Mouse (Mus musculus) kidney, embryonic 16.5 days (tissue): ENCODE data around the gene Cma2. TPM values are rescaled to one million over a fixed set of nuclear protein-coding genes. Genes with fewer than 3 reads are reported as not detected.
"Not testable (repeated sequence)": the region's sequence is repeated elsewhere in the genome, so short reads cannot be mapped to it uniquely, and the experiment has no call there.

ENCODE experiments used
- ATAC-seq: fragments of 200-750 bp; cut with Nextera tagmentation; 2 replicates; pipeline ENCODE4 v1.8.0; 2017; ENCODE audit warnings: moderate TSS enrichment; ENCODE audit not compliant: low FRiP score, low TSS enrichment
- H3K27ac ChIP-seq: fragments of 300-500 bp; sonication (generic); 2 replicates; pipeline ENCODE4 v1.5.1; 2014; ENCODE audit warnings: low read length
- H3K27me3 ChIP-seq: fragments of 300-500 bp; sonication (generic); 2 replicates; pipeline ENCODE4 v1.6.1; 2014; ENCODE audit warnings: low read length, control low read depth, mixed read lengths; ENCODE audit not compliant: insufficient read depth
- H3K36me3 ChIP-seq: fragments of 300-500 bp; sonication (generic); 2 replicates; pipeline ENCODE4 v1.6.1; 2014; ENCODE audit warnings: low read length, control low read depth, mixed read lengths; ENCODE audit not compliant: insufficient read depth
- H3K4me1 ChIP-seq: fragments of 300-500 bp; sonication (generic); 2 replicates; pipeline ENCODE4 v1.6.1; 2014; ENCODE audit warnings: low read length, control low read depth, mixed read lengths; ENCODE audit not compliant: insufficient read depth
- H3K4me2 ChIP-seq: fragments of 300-500 bp; sonication (generic); replicated peaks from 2 replicates; pipeline ENCODE4 v1.6.1; 2014; ENCODE audit warnings: low read depth, low read length
- H3K4me3 ChIP-seq: fragments of 300-500 bp; sonication (generic); 2 replicates; pipeline ENCODE4 v1.5.1; 2014; ENCODE audit warnings: mild to moderate bottlenecking, low read length
- H3K9ac ChIP-seq: fragments of 300-500 bp; sonication (generic); replicated peaks from 2 replicates; pipeline ENCODE4 v1.6.1; 2014; ENCODE audit warnings: low read length
- H3K9me3 ChIP-seq: fragments of 300-500 bp; sonication (generic); 2 replicates; pipeline ENCODE4 v1.6.1; 2016; ENCODE audit warnings: low read length, control low read depth
- WGBS: fragments of 180-500 bp; shearing (Covaris S2); extraction: QIAGEN DNeasy Blood & Tissue Kit; methylation state at CpG from one replicate; pipeline ENCODE4 v1.1.7; 2014; 5-methylcytosine and 5-hydroxymethylcytosine counted together
- polyA plus RNA-seq: library from polyadenylated mRNA; unstranded; fragments of >200 nt; fragmentation: Nextera tagmentation; extraction: Ambion mirVana; gene quantifications from 2 replicates; pipeline ENCODE4 v1.2.1, GENCODE M21; 2015

The Cma2 gene
- polyA plus RNA-seq, 1 experiment from 2014 or later, result not detected

DNA sequence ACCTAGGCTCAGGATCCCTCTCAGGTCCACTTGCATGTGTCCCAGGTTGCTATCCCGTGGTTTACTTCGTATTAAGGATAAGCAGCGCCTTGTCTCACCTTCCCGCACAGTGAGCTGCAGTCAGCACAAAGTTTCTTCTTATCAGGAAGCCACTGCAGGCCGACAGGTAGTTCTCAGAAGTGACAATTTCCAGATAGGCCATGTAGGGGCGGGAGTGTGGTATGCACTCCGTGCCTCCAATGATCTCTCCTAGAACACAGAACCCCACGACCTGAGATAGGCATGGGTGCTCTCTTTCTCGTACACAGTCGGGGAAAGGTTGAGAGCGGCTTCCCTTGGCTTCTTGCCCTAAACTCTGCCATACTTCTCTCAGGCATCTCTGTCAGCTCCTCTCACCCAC lies 7.2 kb upstream of the Cma2 start:
- ATAC-seq, result no peak
- no peak overlapping the region for H3K27ac ChIP-seq
- no peaks in the 10 kb centered on the region for H3K27me3 ChIP-seq
- no peak overlapping the region for H3K9ac ChIP-seq
- H3K9me3 ChIP-seq, result no peaks in the 10 kb centered on the region
- no peaks in the 10 kb centered on the region for H3K4me1 ChIP-seq
- no peak overlapping the region for H3K4me2 ChIP-seq
- no peak overlapping the region for H3K4me3 ChIP-seq
- WGBS, result 85% methylated on average over 11 of the region's 11 CpGs
- no peaks in the 10 kb centered on the region for H3K36me3 ChIP-seq

DNA sequence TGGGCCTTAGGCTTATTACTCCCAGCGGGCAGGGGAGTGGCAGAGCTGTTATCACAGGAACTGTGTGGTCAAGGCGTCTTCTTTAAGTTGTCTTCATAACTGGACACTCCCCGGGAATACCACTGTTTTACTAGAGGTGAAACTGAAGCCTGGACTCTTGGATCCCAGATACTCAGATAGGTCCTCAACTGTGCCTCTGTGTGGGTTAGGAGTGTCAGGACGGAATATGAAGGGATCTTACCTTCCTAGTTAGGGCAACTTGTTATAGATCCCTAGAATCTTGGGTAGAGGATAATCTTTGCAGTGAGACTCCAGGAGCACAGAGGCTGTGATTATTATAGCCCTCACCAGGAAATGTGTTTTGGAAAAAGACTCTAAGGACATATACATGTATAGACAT lies 6.2 kb upstream of the Cma2 start, which contains the start of gene Cma1:
Cma1 (minus strand) TSS at position 101 of the 400 bp plus-strand sequence.
- ATAC-seq, result no peak
- WGBS, result 82% methylated on average over 4 of the region's 4 CpGs
- Histone ChIP-seq H3K27me3 (no peaks in the 10 kb centered on the region), H3K27ac (no peak within 1 kb of the TSS), H3K4me3 (no peak within 1 kb of the TSS), H3K9me3 (no peaks in the 10 kb centered on the region), H3K36me3 (no peaks in the 10 kb centered on the region), H3K4me1 (no peaks in the 10 kb centered on the region), H3K9ac (no peak within 1 kb of the TSS), H3K4me2 (no peak within 1 kb of the TSS)

GRCm38 (mm10) chr14:55946269-55946969 lies 4.4 kb upstream of the Cma2 start:
- no peak overlapping the region for H3K9ac ChIP-seq
- H3K4me2 ChIP-seq, result no peak overlapping the region
- H3K27me3 ChIP-seq, result no peaks in the 10 kb centered on the region
- H3K4me1 ChIP-seq, result no peaks in the 10 kb centered on the region
- WGBS, result 77% methylated on average over 2 of the region's 2 CpGs
- H3K9me3 ChIP-seq, result no peaks in the 10 kb centered on the region
- no peak overlapping the region for H3K4me3 ChIP-seq
- no peak for ATAC-seq
- H3K27ac ChIP-seq, result no peak overlapping the region
- no peaks in the 10 kb centered on the region for H3K36me3 ChIP-seq

- no peak overlapping the region for H3K4me3 ChIP-seq
- no peak overlapping the region for H3K4me2 ChIP-seq
- H3K27me3 ChIP-seq, result no peaks in the 10 kb centered on the region
- no peak overlapping the region for H3K9ac ChIP-seq
- H3K9me3 ChIP-seq, result no peaks in the 10 kb centered on the region
- no peaks in the 10 kb centered on the region for H3K36me3 ChIP-seq
- no peak overlapping the region for H3K27ac ChIP-seq
- no peak for ATAC-seq
- WGBS, result 15% methylated on average over 1 of the region's 1 CpGs
- no peaks in the 10 kb centered on the region for H3K4me1 ChIP-seq
Measured at GRCm38 (mm10) chr14:55963263-55963662, 12.5 kb downstream of the Cma2 start.

DNA sequence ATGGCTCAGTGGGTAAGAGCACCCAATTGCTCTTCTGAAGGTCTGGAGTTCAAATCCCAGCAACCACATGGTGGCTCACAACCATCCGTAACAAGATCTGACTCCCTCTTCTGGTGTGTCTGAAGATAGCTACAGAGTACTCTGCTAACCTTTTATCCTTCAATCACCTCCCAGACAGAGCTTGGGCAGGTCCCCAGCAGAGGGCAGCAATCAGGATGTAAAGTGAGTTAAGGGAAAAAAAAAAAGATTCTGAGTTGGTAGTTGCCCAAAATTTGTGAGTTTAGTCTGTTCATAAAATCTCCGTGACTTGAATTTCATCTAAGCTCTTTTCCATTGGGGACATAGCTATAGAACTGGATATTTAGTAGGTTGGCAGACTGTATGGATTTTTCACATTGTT lies 13.1 kb downstream of the Cma2 start:
- not testable (repeated sequence) for H3K4me1 ChIP-seq, H3K9ac ChIP-seq, H3K9me3 ChIP-seq, H3K4me2 ChIP-seq, H3K27me3 ChIP-seq, ATAC-seq, H3K36me3 ChIP-seq, H3K4me3 ChIP-seq, H3K27ac ChIP-seq
- 51% methylated on average over 2 of the region's 2 CpGs for WGBS

DNA sequence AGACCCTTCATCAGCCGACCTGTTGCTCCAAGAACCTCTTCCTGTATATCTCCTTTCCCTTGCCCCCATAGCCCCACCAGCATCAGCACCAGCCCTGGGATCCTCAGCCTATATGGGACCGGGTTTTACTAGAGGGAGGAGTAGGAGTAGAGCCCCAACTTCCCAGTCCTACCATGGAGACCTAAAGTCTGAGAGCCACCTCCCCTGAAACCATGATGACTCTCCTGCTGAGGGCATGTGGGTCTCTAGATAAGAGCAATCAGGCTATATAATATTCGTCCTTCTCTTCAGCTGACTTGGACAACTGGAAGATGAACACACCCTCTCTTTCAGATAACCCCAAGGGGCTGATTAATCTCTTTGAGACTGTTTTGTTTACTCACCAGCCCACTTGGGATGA lies 36.7 kb downstream of the Cma2 start:
- not testable (repeated sequence) for H3K4me3 ChIP-seq, ATAC-seq, H3K27ac ChIP-seq, H3K9me3 ChIP-seq, H3K4me2 ChIP-seq, H3K4me1 ChIP-seq, H3K27me3 ChIP-seq, H3K9ac ChIP-seq, H3K36me3 ChIP-seq
- 69% methylated on average over 1 of the region's 3 CpGs for WGBS

- H3K9ac ChIP-seq, result no peak overlapping the region
- H3K36me3 ChIP-seq, result no peaks in the 10 kb centered on the region
- WGBS, result 37% methylated on average over 3 of the region's 3 CpGs
- H3K27me3 ChIP-seq, result no peaks in the 10 kb centered on the region
- H3K4me1 ChIP-seq, result no peaks in the 10 kb centered on the region
- H3K27ac ChIP-seq, result no peak overlapping the region
- no peak overlapping the region for H3K4me3 ChIP-seq
- no peaks in the 10 kb centered on the region for H3K9me3 ChIP-seq
- ATAC-seq, result no peak
- no peak overlapping the region for H3K4me2 ChIP-seq
Measured at GRCm38 (mm10) chr14:56013147-56013546, 62.4 kb downstream of the Cma2 start.

DNA sequence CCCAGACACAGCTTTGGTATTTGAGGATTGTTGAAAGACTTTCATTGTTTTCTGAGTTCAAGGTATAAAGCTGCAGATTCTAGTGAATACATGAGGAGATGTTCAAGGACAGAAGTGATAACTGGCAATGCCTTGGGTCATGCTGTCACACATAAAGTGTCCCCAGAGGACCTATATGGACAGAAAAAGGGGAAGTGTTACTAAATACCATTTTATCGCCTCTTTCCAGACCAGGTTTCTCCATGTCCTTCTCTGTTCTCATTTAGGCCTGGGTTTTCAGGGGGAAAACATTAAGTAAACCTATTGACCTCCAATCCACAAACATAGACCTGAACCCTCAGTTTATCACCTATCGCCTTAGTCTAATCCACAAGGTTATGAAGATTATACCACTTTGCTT lies 63.1 kb downstream of the Cma2 start:
- 91% methylated on average over 2 of the region's 2 CpGs for WGBS
- H3K4me2 ChIP-seq, result no peak overlapping the region
- ATAC-seq, result no peak

DNA sequence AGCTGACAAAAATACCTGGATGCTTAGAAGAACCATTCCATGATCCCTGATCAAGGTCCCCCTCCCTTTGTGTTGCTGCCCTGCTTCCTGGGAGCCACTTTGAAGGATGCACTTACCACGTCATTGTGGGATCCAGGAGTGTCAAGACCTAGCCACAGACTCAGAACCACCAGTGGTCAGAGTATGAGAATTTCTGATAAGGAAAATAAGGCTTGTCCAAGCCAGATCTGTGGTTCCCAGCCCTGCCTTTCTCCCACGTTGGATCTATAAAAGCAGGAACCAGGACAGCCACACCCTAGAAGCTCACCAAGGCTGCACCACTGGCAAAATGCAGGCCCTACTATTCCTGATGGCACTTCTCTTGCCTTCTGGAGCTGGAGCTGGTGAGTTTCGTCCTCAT lies 66.9 kb downstream of the Cma2 start, which contains the start of gene Mcpt1:
Mcpt1 (plus strand) TSS at position 301 of the 400 bp plus-strand sequence.
- not testable (repeated sequence) for H3K9me3 ChIP-seq, H3K27me3 ChIP-seq, ATAC-seq, H3K27ac ChIP-seq, H3K9ac ChIP-seq, H3K4me3 ChIP-seq, H3K36me3 ChIP-seq, H3K4me1 ChIP-seq, H3K4me2 ChIP-seq
- WGBS, result 75% methylated on average over 3 of the region's 3 CpGs

More for the DNA sequence above, 63.1 kb downstream of the Cma2 start:
- Histone ChIP-seq H3K27me3 (no peaks in the 10 kb centered on the region), H3K9ac (no peak overlapping the region), H3K27ac (no peak overlapping the region), H3K36me3 (no peaks in the 10 kb centered on the region), H3K4me3 (no peak overlapping the region), H3K4me1 (no peaks in the 10 kb centered on the region), H3K9me3 (no peaks in the 10 kb centered on the region)

- Histone ChIP-seq H3K4me1 (no peaks in the 10 kb centered on the region), H3K9me3 (no peaks in the 10 kb centered on the region), H3K36me3 (no peaks in the 10 kb centered on the region), H3K27ac (no peak overlapping the region), H3K9ac (no peak overlapping the region), H3K4me3 (no peak overlapping the region), H3K4me2 (no peak overlapping the region), H3K27me3 (no peaks in the 10 kb centered on the region)
- 57% methylated on average over 1 of the region's 1 CpGs for WGBS
- ATAC-seq, result no peak
Measured at GRCm38 (mm10) chr14:56019446-56019845, 68.7 kb downstream of the Cma2 start.
